Mouse (Mus musculus): ENCODE data around the gene Sec24d. TPM values are rescaled to one million over a fixed set of nuclear protein-coding genes. Genes with fewer than 3 reads are reported as not detected.

Sec24d gene
- polyA plus RNA-seq, 1 experiment from 2014 or later: 19.4 TPM

GRCm38 (mm10) chr3:123333055-123333424 lies 65.8 kb downstream of the Sec24d start:
- H3K4me3 ChIP-seq: no peak overlapping the region
- H3K4me1 ChIP-seq: peaks cover 9% of the 10 kb centered on the region
- H3K9me3 ChIP-seq (replicated peaks): no peaks in the 10 kb centered on the region
- H3K36me3 ChIP-seq: no peaks in the 10 kb centered on the region
- H3K27ac ChIP-seq: no peak overlapping the region
- no peak for DNase-seq (ENCODE audit: low spot score)
- no peaks in the 10 kb centered on the region for H3K27me3 ChIP-seq (ENCODE audit: low read depth, poor library complexity, severe bottlenecking)
- 45% methylated on average over 4 of the region's 4 CpGs for WGBS

GRCm38 (mm10) chr3:123334947-123335346 lies 67.7 kb downstream of the Sec24d start:
- Histone ChIP-seq H3K36me3 (no peaks in the 10 kb centered on the region), H3K9me3 (replicated peaks) (no peaks in the 10 kb centered on the region), H3K27me3 (ENCODE audit: low read depth, poor library complexity, severe bottlenecking) (no peaks in the 10 kb centered on the region), H3K27ac (no peak overlapping the region), H3K4me3 (no peak overlapping the region), H3K4me1 (peaks cover 9% of the 10 kb centered on the region)
- WGBS: 86% methylated on average over 7 of the region's 7 CpGs
- no peak for DNase-seq (ENCODE audit: low spot score)

GRCm38 (mm10) chr3:123335480-123335879 lies 68.2 kb downstream of the Sec24d start:
- no peaks in the 10 kb centered on the region for H3K9me3 ChIP-seq (replicated peaks)
- peaks cover 9% of the 10 kb centered on the region for H3K4me1 ChIP-seq
- H3K4me3 ChIP-seq: no peak overlapping the region
- H3K27me3 ChIP-seq (ENCODE audit: low read depth, poor library complexity, severe bottlenecking): no peaks in the 10 kb centered on the region
- 70% methylated on average over 3 of the region's 3 CpGs for WGBS
- H3K27ac ChIP-seq: no peak overlapping the region
- H3K36me3 ChIP-seq: no peaks in the 10 kb centered on the region
- no peak for DNase-seq (ENCODE audit: low spot score)

GRCm38 (mm10) chr3:123336455-123336854 lies 69.2 kb downstream of the Sec24d start:
- 67% methylated on average over 7 of the region's 7 CpGs for WGBS
- peaks cover 9% of the 10 kb centered on the region for H3K4me1 ChIP-seq
- no peak overlapping the region for H3K4me3 ChIP-seq
- no peak for DNase-seq (ENCODE audit: low spot score)
- H3K9me3 ChIP-seq (replicated peaks): no peaks in the 10 kb centered on the region
- H3K27ac ChIP-seq: no peak overlapping the region
- no peaks in the 10 kb centered on the region for H3K27me3 ChIP-seq (ENCODE audit: low read depth, poor library complexity, severe bottlenecking)
- H3K36me3 ChIP-seq: no peaks in the 10 kb centered on the region

GRCm38 (mm10) chr3:123336951-123337350 lies 69.7 kb downstream of the Sec24d start:
- no peak for DNase-seq (ENCODE audit: low spot score)
- H3K4me3 ChIP-seq: no peak overlapping the region
- H3K9me3 ChIP-seq (replicated peaks): no peaks in the 10 kb centered on the region
- H3K36me3 ChIP-seq: no peaks in the 10 kb centered on the region
- 80% methylated on average over 5 of the region's 5 CpGs for WGBS
- no peaks in the 10 kb centered on the region for H3K27me3 ChIP-seq (ENCODE audit: low read depth, poor library complexity, severe bottlenecking)
- peaks cover 9% of the 10 kb centered on the region for H3K4me1 ChIP-seq
- H3K27ac ChIP-seq: no peak overlapping the region

- H3K4me3 ChIP-seq: no peak overlapping the region
- H3K36me3 ChIP-seq: no peaks in the 10 kb centered on the region
- WGBS: 75% methylated on average over 6 of the region's 6 CpGs
- H3K9me3 ChIP-seq (replicated peaks): no peaks in the 10 kb centered on the region
- H3K27ac ChIP-seq: no peak overlapping the region
- no peak for DNase-seq (ENCODE audit: low spot score)
- H3K27me3 ChIP-seq (ENCODE audit: low read depth, poor library complexity, severe bottlenecking): no peaks in the 10 kb centered on the region
- H3K4me1 ChIP-seq: peaks cover 9% of the 10 kb centered on the region
Observed at GRCm38 (mm10) chr3:123337853-123338252, 70.6 kb downstream of the Sec24d start.

- H3K4me3 ChIP-seq: no peak overlapping the region
- H3K27ac ChIP-seq: no peak overlapping the region
- H3K9me3 ChIP-seq (replicated peaks): no peaks in the 10 kb centered on the region
- no peaks in the 10 kb centered on the region for H3K27me3 ChIP-seq (ENCODE audit: low read depth, poor library complexity, severe bottlenecking)
- peaks cover 6% of the 10 kb centered on the region for H3K4me1 ChIP-seq
- H3K36me3 ChIP-seq: no peaks in the 10 kb centered on the region
- DNase-seq (ENCODE audit: low spot score): no peak
- 76% methylated on average over 12 of the region's 12 CpGs for WGBS
Observed at GRCm38 (mm10) chr3:123338666-123339195, 71.5 kb downstream of the Sec24d start.

- H3K4me1 ChIP-seq: peaks cover 5% of the 10 kb centered on the region; the same call in 1 of the 2 replicates
- DNase-seq (ENCODE audit: low spot score): no peak
- no peaks in the 10 kb centered on the region for H3K27me3 ChIP-seq (ENCODE audit: low read depth, poor library complexity, severe bottlenecking)
- H3K9me3 ChIP-seq (replicated peaks): no peaks in the 10 kb centered on the region
- H3K4me3 ChIP-seq: no peak overlapping the region
- H3K36me3 ChIP-seq: no peaks in the 10 kb centered on the region
- WGBS: 93% methylated on average over 2 of the region's 2 CpGs
- H3K27ac ChIP-seq: no peak overlapping the region
Observed at GRCm38 (mm10) chr3:123341049-123341448, 73.8 kb downstream of the Sec24d start.

- H3K36me3 ChIP-seq: no peaks in the 10 kb centered on the region
- WGBS: 44% methylated on average over 6 of the region's 6 CpGs
- no peak overlapping the region for H3K4me3 ChIP-seq
- DNase-seq (ENCODE audit: low spot score): no peak
- H3K27ac ChIP-seq: no peak overlapping the region
- H3K4me1 ChIP-seq: peaks cover 3% of the 10 kb centered on the region; the same call in 1 of the 2 replicates
- H3K9me3 ChIP-seq (replicated peaks): no peaks in the 10 kb centered on the region
- no peaks in the 10 kb centered on the region for H3K27me3 ChIP-seq (ENCODE audit: low read depth, poor library complexity, severe bottlenecking)
Observed at GRCm38 (mm10) chr3:123343690-123344089, 76.4 kb downstream of the Sec24d start.

GRCm38 (mm10) chr3:123348080-123348802 lies 81.0 kb downstream of the Sec24d start:
- H3K36me3 ChIP-seq: no peaks in the 10 kb centered on the region
- WGBS: 92% methylated on average over 12 of the region's 12 CpGs
- no peak overlapping the region for H3K4me3 ChIP-seq
- H3K27ac ChIP-seq: no peak overlapping the region
- H3K4me1 ChIP-seq: peaks cover 3% of the 10 kb centered on the region; the same call in 1 of the 2 replicates
- no peaks in the 10 kb centered on the region for H3K9me3 ChIP-seq (replicated peaks)
- no peak for DNase-seq (ENCODE audit: low spot score)
- H3K27me3 ChIP-seq (ENCODE audit: low read depth, poor library complexity, severe bottlenecking): no peaks in the 10 kb centered on the region

GRCm38 (mm10) chr3:123350602-123351001 lies 83.3 kb downstream of the Sec24d start:
- H3K4me3 ChIP-seq: no peak overlapping the region
- DNase-seq (ENCODE audit: low spot score): no peak
- H3K36me3 ChIP-seq: no peaks in the 10 kb centered on the region
- 83% methylated on average over 8 of the region's 8 CpGs for WGBS
- no peaks in the 10 kb centered on the region for H3K4me1 ChIP-seq
- no peaks in the 10 kb centered on the region for H3K27me3 ChIP-seq (ENCODE audit: low read depth, poor library complexity, severe bottlenecking)
- H3K27ac ChIP-seq: no peak overlapping the region
- no peaks in the 10 kb centered on the region for H3K9me3 ChIP-seq (replicated peaks)

GRCm38 (mm10) chr3:123351519-123351918 lies 84.3 kb downstream of the Sec24d start:
- no peak overlapping the region for H3K4me3 ChIP-seq
- H3K36me3 ChIP-seq: no peaks in the 10 kb centered on the region
- DNase-seq (ENCODE audit: low spot score): no peak
- no peaks in the 10 kb centered on the region for H3K4me1 ChIP-seq
- H3K9me3 ChIP-seq (replicated peaks): no peaks in the 10 kb centered on the region
- whole genome bisulfite sequencing: 83% methylated on average over 2 of the region's 2 CpGs
- H3K27me3 ChIP-seq (ENCODE audit: low read depth, poor library complexity, severe bottlenecking): no peaks in the 10 kb centered on the region
- no peak overlapping the region for H3K27ac ChIP-seq

- 74% methylated on average over 6 of the region's 6 CpGs for WGBS
- H3K4me3 ChIP-seq: no peak overlapping the region
- no peaks in the 10 kb centered on the region for H3K27me3 ChIP-seq (ENCODE audit: low read depth, poor library complexity, severe bottlenecking)
- no peaks in the 10 kb centered on the region for H3K36me3 ChIP-seq
- DNase-seq (ENCODE audit: low spot score): no peak
- no peaks in the 10 kb centered on the region for H3K4me1 ChIP-seq
- no peaks in the 10 kb centered on the region for H3K9me3 ChIP-seq (replicated peaks)
- no peak overlapping the region for H3K27ac ChIP-seq
Observed at GRCm38 (mm10) chr3:123353183-123353582, 85.9 kb downstream of the Sec24d start.
